ENCODE assay signal across 9 mouse cellular contexts in genomic region chr7:99183751-99184150, GRCm38 (mm10). TPM values are rescaled to one million over a fixed set of nuclear protein-coding genes. Genes with fewer than 3 reads are reported as not detected.
A peak's percentile ranks its signal among the peaks of the same experiment; 100 is the strongest.
DNase-seq lines count a peak whose midpoint lies in the region; ATAC-seq and TF ChIP-seq lines count a peak whose summit lies in the region.
"Had no signal": no experiment of that assay in that cellular context is flagged by ENCODE, and none has a peak within 500 bp of the region (broad histone marks: within the 10 kb centered on the region; RNA-seq: fewer than 3 reads in every experiment).

No protein-coding gene starts in this region.

- no peak for TF ChIP-seq CTCF in midbrain, postnatal 0 days (IDR thresholded peaks at IDR 0.05)
- no peak for TF ChIP-seq CTCF in intestine, postnatal 0 days (IDR thresholded peaks at IDR 0.05; ENCODE audit: low read depth)

- no peak overlapping the region for H3K4me3 ChIP-seq in midbrain, embryonic 10.5 days
- H3K4me3 ChIP-seq in midbrain, postnatal 0 days (ENCODE audit: low read depth, low read length), result no peak overlapping the region
- no peak overlapping the region for H3K4me3 ChIP-seq in intestine, postnatal 0 days (ENCODE audit: low read depth, low read length)
- no peak overlapping the region for H3K4me3 ChIP-seq in neural tube, embryonic 15.5 days (replicated peaks)

- H3K27ac ChIP-seq in midbrain, embryonic 10.5 days (replicated peaks), result peak overlapping the region; percentile 93; the same call in 1 of the 2 replicates
- no peak overlapping the region for H3K27ac ChIP-seq in midbrain, postnatal 0 days (ENCODE audit: low read depth, low read length)
- H3K27ac ChIP-seq in intestine, postnatal 0 days (ENCODE audit: low read depth, low read length), result 0 out of 2 replicates have a peak overlapping the region, but pooled peaks have one; percentile 10
- no peak overlapping the region for H3K27ac ChIP-seq in neural tube, embryonic 15.5 days (replicated peaks)

- 77% methylated on average over 6 of the region's 6 CpGs for WGBS in midbrain, embryonic 10.5 days
- WGBS in midbrain, postnatal 0 days, result 64% methylated on average over 6 of the region's 6 CpGs
- WGBS in intestine, postnatal 0 days, result 73% methylated on average over 6 of the region's 6 CpGs
- 75% methylated on average over 6 of the region's 6 CpGs for WGBS in neural tube, embryonic 15.5 days

- peaks cover 22% of the 10 kb centered on the region for H3K4me1 ChIP-seq in midbrain, embryonic 10.5 days
- H3K4me1 ChIP-seq in midbrain, postnatal 0 days (ENCODE audit: insufficient read depth, low read length), result 0 out of 2 replicates have a peak, but pooled peaks cover 6% of the 10 kb centered on the region
- 0 out of 2 replicates have a peak, but pooled peaks cover 3% of the 10 kb centered on the region for H3K4me1 ChIP-seq in intestine, postnatal 0 days (replicated peaks; ENCODE audit: control insufficient read depth, insufficient read depth, low read length)
- peaks cover 21% of the 10 kb centered on the region for H3K4me1 ChIP-seq in neural tube, embryonic 15.5 days

- H3K36me3 ChIP-seq in midbrain, embryonic 10.5 days, result no peaks in the 10 kb centered on the region
- no peaks in the 10 kb centered on the region for H3K36me3 ChIP-seq in midbrain, postnatal 0 days (ENCODE audit: insufficient read depth, low read length)
- H3K36me3 ChIP-seq in intestine, postnatal 0 days (ENCODE audit: control insufficient read depth, insufficient read depth), result no peaks in the 10 kb centered on the region
- no peaks in the 10 kb centered on the region for H3K36me3 ChIP-seq in neural tube, embryonic 15.5 days

- DNase-seq in gastrocnemius, adult 18-20 months (ENCODE audit: low spot score), result peak; percentile 14
- DNase-seq in gastrocnemius, postnatal 10 days, result no peak
- DNase-seq in midbrain, embryonic 10.5 days (ENCODE audit: low spot score), result no peak
- no peak for DNase-seq in midbrain, postnatal 0 days (ENCODE audit: low spot score)
- no peak for DNase-seq in right cerebral cortex, adult 2 months (ENCODE audit: low spot score in 2 of 2)
- DNase-seq in layer of hippocampus, postnatal 36 days, result no peak
- DNase-seq: gastrocnemius, postnatal 14 days had no signal

- no peak overlapping the region; the same call in 1 of the 2 replicates for H3K4me2 ChIP-seq in midbrain, postnatal 0 days (ENCODE audit: low read depth, low read length, poor library complexity, severe bottlenecking)
- H3K4me2 ChIP-seq in intestine, postnatal 0 days (replicated peaks; ENCODE audit: low read depth), result peak overlapping the region; percentile 97
- H3K4me2 ChIP-seq in neural tube, embryonic 15.5 days, result 0 out of 2 replicates have a peak overlapping the region, but pooled peaks have one; percentile 84

- no peaks in the 10 kb centered on the region for H3K9me3 ChIP-seq in midbrain, embryonic 10.5 days (replicated peaks)
- no peaks in the 10 kb centered on the region for H3K9me3 ChIP-seq in midbrain, postnatal 0 days (ENCODE audit: low read length)
- no peaks in the 10 kb centered on the region for H3K9me3 ChIP-seq in intestine, postnatal 0 days (ENCODE audit: control insufficient read depth)
- no peaks in the 10 kb centered on the region for H3K9me3 ChIP-seq in neural tube, embryonic 15.5 days (replicated peaks)

- peaks cover 40% of the 10 kb centered on the region for H3K27me3 ChIP-seq in midbrain, embryonic 10.5 days (ENCODE audit: low read depth, poor library complexity, severe bottlenecking)
- H3K27me3 ChIP-seq in midbrain, postnatal 0 days (ENCODE audit: insufficient read depth, low read length), result no peaks in the 10 kb centered on the region
- no peaks in the 10 kb centered on the region for H3K27me3 ChIP-seq in intestine, postnatal 0 days (replicated peaks; ENCODE audit: control insufficient read depth, insufficient read depth, low read length)
- peaks cover 8% of the 10 kb centered on the region; the same call in 1 of the 2 replicates for H3K27me3 ChIP-seq in neural tube, embryonic 15.5 days (replicated peaks)

- H3K9ac ChIP-seq in midbrain, postnatal 0 days (replicated peaks; ENCODE audit: low read length, poor library complexity, severe bottlenecking), result no peak overlapping the region
- 0 out of 2 replicates have a peak overlapping the region, but pooled peaks have one; percentile 1 for H3K9ac ChIP-seq in intestine, postnatal 0 days (ENCODE audit: low read depth, low read length)
- no peak overlapping the region for H3K9ac ChIP-seq in neural tube, embryonic 15.5 days (replicated peaks)

- ATAC-seq in midbrain, postnatal 0 days (ENCODE audit: low FRiP score), result no peak
- no peak for ATAC-seq in intestine, postnatal 0 days
- no peak for ATAC-seq in neural tube, embryonic 15.5 days (ENCODE audit: low FRiP score)

RNA-seq across cellular contexts. Expression of gene Dgat2, which starts 1.2 kb away (rescaled TPM):
- total RNA-seq in gastrocnemius, adult 18-20 months (2021), result 10 to 100 TPM; 41.9 to 56.0 TPM
- 10 to 100 TPM; 11.4 to 15.6 TPM for total RNA-seq in gastrocnemius, postnatal 10 days (2021)
- polyA plus RNA-seq in midbrain, embryonic 10.5 days (2016; fragmentation: Nextera tagmentation; extraction: Ambion mirVana), result 10.9 and 13.6 TPM in 2 replicates
- total RNA-seq in midbrain, postnatal 0 days (2014; rRNA removed), result 34.5 and 35.3 TPM in 2 replicates
- polyA plus RNA-seq in midbrain, postnatal 0 days (2015; fragmentation: Nextera tagmentation; extraction: Ambion mirVana), result 32.0 and 33.1 TPM in 2 replicates
- 1,614 and 1,691 TPM in 2 replicates for polyA plus RNA-seq in intestine, postnatal 0 days (2015; fragmentation: Nextera tagmentation; extraction: Ambion mirVana)
- 23.1 and 24.9 TPM in 2 replicates for polyA plus RNA-seq in neural tube, embryonic 15.5 days (2015; fragmentation: Nextera tagmentation; extraction: Ambion mirVana)
- total RNA-seq in layer of hippocampus, postnatal 36 days (2021), result 100 to 1,000 TPM in 1 of 2 experiments, 10 to 100 TPM in 1; 94.3 to 106 TPM

RNA-seq across cellular contexts. Expression of gene Uvrag, which starts 42.8 kb away (rescaled TPM):
- 1 to 10 TPM; 7.0 to 10.0 TPM for total RNA-seq in gastrocnemius, adult 18-20 months (2021)
- total RNA-seq in gastrocnemius, postnatal 10 days (2021), result 10 to 100 TPM; 18.4 to 25.0 TPM
- 9.7 and 10.0 TPM in 2 replicates for polyA plus RNA-seq in midbrain, embryonic 10.5 days (2016; fragmentation: Nextera tagmentation; extraction: Ambion mirVana)
- total RNA-seq in midbrain, postnatal 0 days (2014; rRNA removed), result 23.3 and 26.3 TPM in 2 replicates
- 13.5 and 19.8 TPM in 2 replicates for polyA plus RNA-seq in midbrain, postnatal 0 days (2015; fragmentation: Nextera tagmentation; extraction: Ambion mirVana)
- 12.0 and 17.4 TPM in 2 replicates for polyA plus RNA-seq in intestine, postnatal 0 days (2015; fragmentation: Nextera tagmentation; extraction: Ambion mirVana)
- polyA plus RNA-seq in neural tube, embryonic 15.5 days (2015; fragmentation: Nextera tagmentation; extraction: Ambion mirVana), result 15.6 and 17.3 TPM in 2 replicates
- 10 to 100 TPM; 49.0 to 50.7 TPM for total RNA-seq in layer of hippocampus, postnatal 36 days (2021)

RNA-seq across cellular contexts. Expression of gene Mogat2, which starts 54.7 kb away (rescaled TPM):
- total RNA-seq in gastrocnemius, adult 18-20 months (2021), result not detected
- under 1 TPM in 1 of 2 experiments, not detected in 1; 0.41 TPM for total RNA-seq in gastrocnemius, postnatal 10 days (2021)
- polyA plus RNA-seq in midbrain, embryonic 10.5 days (2016; fragmentation: Nextera tagmentation; extraction: Ambion mirVana), result 18.5 and 30.3 TPM in 2 replicates
- 0.71 TPM in 1 of 2 replicates, not detected in the other for total RNA-seq in midbrain, postnatal 0 days (2014; rRNA removed)
- polyA plus RNA-seq in midbrain, postnatal 0 days (2015; fragmentation: Nextera tagmentation; extraction: Ambion mirVana), result 0.33 and 0.38 TPM in 2 replicates
- polyA plus RNA-seq in intestine, postnatal 0 days (2015; fragmentation: Nextera tagmentation; extraction: Ambion mirVana), result 362 and 402 TPM in 2 replicates
- polyA plus RNA-seq in neural tube, embryonic 15.5 days (2015; fragmentation: Nextera tagmentation; extraction: Ambion mirVana), result 1.1 and 4.1 TPM in 2 replicates
- not detected for total RNA-seq in layer of hippocampus, postnatal 36 days (2021)

Comparison
In these comparisons a context has a peak if more than half of its experiments do, and no peak if none do; other contexts are left out.
1. H3K27ac ChIP-seq: peak in midbrain, embryonic 10.5 days (single experiment) and intestine, postnatal 0 days (single experiment); none in midbrain, postnatal 0 days (single experiment) and neural tube, embryonic 15.5 days (single experiment).